Mouse (Mus musculus): ENCODE results near the gene Ccdc102a. TPM values are rescaled to one million over a fixed set of nuclear protein-coding genes. Genes with fewer than 3 reads are reported as not detected.

The Ccdc102a gene
- 0.52 to 1.2 TPM (median 0.77 TPM) in 4 replicates for total RNA-seq (2023)

GRCm38 (mm10) chr8:94917851-94918495, at the start of gene Ccdc102a:
TSS of gene Ccdc102a (minus strand) at chr8:94918098.

GRCm38 (mm10) chr8:94923405-94923804, 5.5 kb upstream of the Ccdc102a start, which contains the start of gene Adgrg5:
TSS of gene Adgrg5 (plus strand) at chr8:94923694.

GRCm38 (mm10) chr8:94876197-94876730, 41.6 kb downstream of the Ccdc102a start, which contains the start of gene Dok4:
TSS of gene Dok4 (minus strand) at chr8:94876330.

GRCm38 (mm10) chr8:94857346-94858173, 60.3 kb downstream of the Ccdc102a start, which contains the start of gene Polr2c:
TSS of gene Polr2c (plus strand) at chr8:94857450.

Other genes starting within 250 kb of the Ccdc102a start
- not detected in 4 replicates for gene Pllp, start 221.8 kb downstream of the Ccdc102a start, total RNA-seq (2023)
- not detected in 4 replicates for gene Ccl22, start 172.5 kb downstream of the Ccdc102a start, total RNA-seq (2023)
- gene Cx3cl1, start 146.1 kb downstream of the Ccdc102a start, total RNA-seq (2023), result not detected in 4 replicates
- gene Ccl17, start 107.6 kb downstream of the Ccdc102a start, total RNA-seq (2023), result not detected in 4 replicates
- gene Coq9, start 79.8 kb downstream of the Ccdc102a start, total RNA-seq (2023), result 30.1 to 35.6 TPM (median 31.6 TPM) in 4 replicates
- 48.5 to 59.1 TPM (median 57.3 TPM) in 4 replicates for gene Ciapin1, start 79.7 kb downstream of the Ccdc102a start, total RNA-seq (2023)
- gene Polr2c, start 60.6 kb downstream of the Ccdc102a start, total RNA-seq (2023), result 58.3 to 64.2 TPM (median 61.4 TPM) in 4 replicates
- gene Dok4, start 41.8 kb downstream of the Ccdc102a start, total RNA-seq (2023), result 2.9 to 3.8 TPM (median 3.3 TPM) in 4 replicates
- 0.55 to 1.2 TPM (median 0.99 TPM) in 4 replicates for gene Adgrg5, start 5.6 kb upstream of the Ccdc102a start, total RNA-seq (2023)
- 4.0 to 13.3 TPM (median 7.5 TPM) in 4 replicates for gene Adgrg1, start 56.7 kb upstream of the Ccdc102a start, total RNA-seq (2023)
- 0.21 TPM in 1 of 4 replicates, not detected in the others for gene Adgrg3, start 99.6 kb upstream of the Ccdc102a start, total RNA-seq (2023)
- gene Drc7, start 137.0 kb upstream of the Ccdc102a start, total RNA-seq (2023), result not detected in 4 replicates
- gene Katnb1, start 163.1 kb upstream of the Ccdc102a start, total RNA-seq (2023), result 12.6 to 18.8 TPM (median 15.8 TPM) in 4 replicates